Mouse (Mus musculus) CD4-positive, CD25-positive, alpha-beta regulatory T cell, adult 2 months (primary cell): ENCODE results near the gene Lrp1.

Experiments used
- DNase-seq: peaks from one replicate; pipeline ENCODE4 v3.0.0-alpha.2; 2012; ENCODE audit warnings: low read depth, low spot score

Lrp1 gene

GRCm38 (mm10) chr10:127652906-127653638, 32.1 kb upstream of the Lrp1 start:
- no peak for DNase-seq

- no peak for DNase-seq
These were observed 24.8 kb upstream of the Lrp1 start for GRCm38 (mm10) chr10:127645791-127646190.

GRCm38 (mm10) chr10:127643553-127644238, 22.7 kb upstream of the Lrp1 start:
- DNase-seq: peak; percentile 88

GRCm38 (mm10) chr10:127642772-127643552, 22.0 kb upstream of the Lrp1 start, which contains the start of gene Stat6:
Stat6 (plus strand) TSS chr10:127642986.
- peak; percentile 91 for DNase-seq

- DNase-seq: peak; percentile 93
These were observed 21.2 kb upstream of the Lrp1 start for GRCm38 (mm10) chr10:127641861-127642771.

DNA sequence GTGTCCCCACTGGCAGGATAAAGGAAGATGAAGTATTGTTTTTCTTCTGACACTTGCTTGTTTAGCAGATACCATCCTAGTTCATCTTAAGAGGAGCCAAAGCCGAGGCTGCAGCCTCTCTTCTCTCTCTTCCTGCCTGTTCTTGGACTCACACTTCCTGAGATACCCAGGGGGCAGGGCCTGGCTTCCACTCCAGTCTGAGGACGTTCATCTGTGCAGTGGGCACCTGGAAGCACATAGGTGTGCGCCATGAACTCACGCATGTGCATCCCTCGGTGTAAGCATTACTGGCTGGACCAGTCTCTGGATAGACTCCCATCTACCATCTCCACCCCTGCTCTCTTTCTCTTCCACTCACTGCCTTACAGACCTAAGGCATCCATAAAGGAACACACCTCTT, 19.5 kb upstream of the Lrp1 start:
- DNase-seq: no peak

GRCm38 (mm10) chr10:127632668-127633271, 11.8 kb upstream of the Lrp1 start:
- no peak for DNase-seq

GRCm38 (mm10) chr10:127631261-127632214, 10.6 kb upstream of the Lrp1 start:
- DNase-seq: no peak

DNA sequence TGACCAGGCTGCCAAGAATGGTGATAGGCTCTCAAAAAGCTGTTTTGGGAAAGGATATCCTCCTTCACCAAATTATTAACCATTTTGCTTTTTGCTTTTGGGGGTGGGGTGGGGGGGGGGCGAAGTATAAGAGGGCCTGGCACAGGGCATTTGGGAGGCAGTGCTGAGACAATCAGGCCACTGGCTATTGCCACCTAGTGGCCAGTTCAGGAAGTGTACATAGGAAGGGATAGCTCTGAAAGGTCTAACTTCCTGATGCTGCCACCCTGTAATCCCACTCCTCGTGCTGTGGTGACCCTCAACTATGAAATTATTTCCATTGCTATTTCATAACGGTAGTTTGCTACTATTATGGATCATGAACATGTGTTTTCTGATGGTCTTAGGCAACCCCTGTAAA, 5.5 kb upstream of the Lrp1 start:
- peak; percentile 68 for DNase-seq

DNA sequence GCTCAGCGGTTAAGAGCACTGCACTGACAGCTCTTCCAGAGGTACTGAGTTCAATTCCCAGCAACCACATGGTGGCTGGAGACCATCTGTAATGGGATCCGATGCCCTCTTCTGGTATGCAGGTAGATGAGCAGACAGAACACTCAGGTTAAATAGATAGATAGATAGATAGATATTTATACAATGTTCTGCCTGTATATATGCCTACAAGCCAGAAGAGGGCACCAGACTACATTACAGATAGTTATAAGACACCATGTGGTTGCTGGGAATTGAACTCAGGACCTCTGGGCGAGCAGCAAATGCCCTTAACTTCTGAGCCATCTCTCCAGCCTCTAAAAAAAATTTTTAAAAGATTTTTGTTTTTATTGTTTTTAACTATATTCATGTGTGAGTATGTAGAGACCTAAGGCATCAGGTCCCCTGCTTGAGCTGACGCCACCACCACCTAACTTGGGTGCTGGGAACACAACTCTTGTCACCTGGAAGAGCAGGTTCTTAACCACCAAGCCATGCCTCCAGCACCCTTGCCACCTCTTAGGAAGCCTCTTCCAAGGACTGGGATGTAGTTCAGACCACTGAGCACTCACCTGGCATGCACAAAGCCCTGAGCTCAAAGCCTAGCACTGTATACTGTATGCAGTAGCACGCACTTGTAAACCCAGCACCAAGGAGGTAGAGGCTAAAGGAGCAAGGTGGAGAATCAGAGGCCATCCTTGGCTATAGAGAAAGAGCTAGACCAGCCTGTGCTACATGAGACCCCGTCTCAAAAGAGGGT, 2.7 kb upstream of the Lrp1 start:
- DNase-seq: peak; percentile 12

- DNase-seq: no peak
These were observed 1.7 kb upstream of the Lrp1 start for GRCm38 (mm10) chr10:127622661-127623060.

DNA sequence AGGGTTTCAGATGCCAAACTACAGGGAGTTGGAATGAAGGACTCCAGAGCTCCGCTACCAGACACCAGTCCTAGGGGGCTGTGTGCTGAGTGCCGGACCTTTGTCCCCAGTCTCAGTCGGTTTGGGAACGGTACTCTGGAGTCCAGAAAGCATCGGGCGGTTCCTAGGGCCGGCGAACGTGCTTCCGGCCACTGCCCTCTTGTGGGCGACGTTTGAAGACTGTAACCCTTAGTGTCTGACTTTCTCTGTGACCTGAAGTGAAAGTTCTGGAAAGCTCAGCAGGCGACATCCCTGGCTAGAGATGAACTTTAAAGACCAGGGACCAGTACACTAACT, 1.1 kb upstream of the Lrp1 start:
- DNase-seq: peak; percentile 27

GRCm38 (mm10) chr10:127621191-127622056, 476 bp upstream of the Lrp1 start:
- peak; percentile 73 for DNase-seq

GRCm38 (mm10) chr10:127619941-127620405, 975 bp downstream of the Lrp1 start:
- no peak for DNase-seq

- no peak for DNase-seq
These were observed 1.7 kb downstream of the Lrp1 start for GRCm38 (mm10) chr10:127619119-127619721.

DNA sequence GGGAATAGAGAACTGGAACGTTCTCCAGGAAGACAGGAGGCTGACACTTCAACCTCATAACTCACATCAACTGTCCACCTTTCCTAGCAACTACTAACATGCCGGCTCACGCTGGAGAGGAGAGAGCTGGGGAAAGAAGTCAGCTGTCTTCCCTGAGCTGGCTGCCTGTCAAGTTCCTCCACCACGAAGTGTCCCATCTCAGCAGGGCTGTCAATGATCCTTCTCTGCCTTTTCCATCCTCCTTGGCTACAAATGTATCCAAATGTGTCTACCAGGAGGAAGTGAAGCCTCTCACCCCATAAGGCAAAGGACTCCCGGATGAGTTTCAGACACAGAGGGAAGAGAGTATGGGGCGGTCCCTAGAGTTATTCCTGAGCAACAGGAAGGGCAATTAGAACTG, 2.8 kb downstream of the Lrp1 start:
- DNase-seq: no peak

DNA sequence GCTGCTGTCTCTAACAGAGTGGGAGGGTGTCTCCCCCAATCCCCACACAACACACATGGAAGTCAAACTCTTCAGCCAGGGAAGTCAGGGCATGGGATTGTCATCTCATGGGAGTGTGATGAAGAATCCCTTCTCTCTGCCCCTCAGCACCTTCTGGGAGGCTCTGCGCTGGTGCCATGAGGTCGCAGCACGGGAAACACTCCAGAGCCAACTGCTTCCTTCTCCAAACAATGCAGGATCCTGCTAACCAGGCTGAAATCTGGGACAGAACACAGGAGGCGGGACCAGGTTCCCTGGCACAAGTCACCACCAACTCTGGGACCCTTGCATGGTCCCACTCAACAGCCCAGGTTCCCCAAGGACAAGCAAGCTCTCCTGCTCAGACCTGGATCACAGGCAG, 3.7 kb downstream of the Lrp1 start:
- no peak for DNase-seq

DNA sequence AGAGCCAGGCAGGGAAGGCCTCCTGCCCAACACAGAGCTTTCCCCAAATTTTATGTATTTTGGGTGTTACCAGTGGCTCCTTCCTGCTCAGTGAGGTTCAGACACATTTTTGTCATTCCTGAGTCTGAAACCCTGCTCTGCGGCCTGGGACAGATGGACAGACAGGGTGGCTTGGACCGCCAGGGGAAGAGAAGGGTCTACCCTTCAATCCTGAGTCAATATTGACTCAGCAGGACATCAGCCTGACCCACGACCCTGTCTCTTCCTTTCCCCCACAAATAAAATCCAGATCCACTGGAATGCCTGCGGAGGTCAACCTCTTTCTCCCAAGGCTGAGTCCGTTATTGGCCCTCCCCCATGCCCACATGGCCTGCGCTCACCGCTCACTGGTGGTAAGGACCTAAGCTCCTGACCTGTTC, 4.7 kb downstream of the Lrp1 start:
- DNase-seq: no peak
